Mouse (Mus musculus): Measurements from ENCODE around the gene Cds1. TPM values are rescaled to one million over a fixed set of nuclear protein-coding genes. Genes with fewer than 3 reads are reported as not detected.
"Not testable (repeated sequence)": the region's sequence is repeated elsewhere in the genome, so short reads cannot be mapped to it uniquely, and the experiment has no call there.

Gene Cds1
- polyA plus RNA-seq, 1 experiment from 2014 or later, result 3.8 TPM

GRCm38 (mm10) chr5:101836221-101836620 lies 71.3 kb downstream of the Cds1 start:
- H3K9me3 ChIP-seq, result no peaks in the 10 kb centered on the region
- no peak overlapping the region for H3K4me3 ChIP-seq
- peaks cover 87% of the 10 kb centered on the region for H3K36me3 ChIP-seq
- H3K4me2 ChIP-seq, result no peak overlapping the region
- no peak for ATAC-seq (ENCODE audit: low read depth)
- no peak overlapping the region for H3K27ac ChIP-seq (replicated peaks)
- 92% methylated on average over 11 of the region's 11 CpGs for WGBS
- no peaks in the 10 kb centered on the region for H3K27me3 ChIP-seq
- no peaks in the 10 kb centered on the region for H3K4me1 ChIP-seq (replicated peaks)
- H3K9ac ChIP-seq, result no peak overlapping the region

GRCm38 (mm10) chr5:101837605-101838004 lies 72.7 kb downstream of the Cds1 start:
- 93% methylated on average over 2 of the region's 2 CpGs for WGBS
- H3K4me1 ChIP-seq (replicated peaks); ATAC-seq (ENCODE audit: low read depth): not testable (repeated sequence)

DNA sequence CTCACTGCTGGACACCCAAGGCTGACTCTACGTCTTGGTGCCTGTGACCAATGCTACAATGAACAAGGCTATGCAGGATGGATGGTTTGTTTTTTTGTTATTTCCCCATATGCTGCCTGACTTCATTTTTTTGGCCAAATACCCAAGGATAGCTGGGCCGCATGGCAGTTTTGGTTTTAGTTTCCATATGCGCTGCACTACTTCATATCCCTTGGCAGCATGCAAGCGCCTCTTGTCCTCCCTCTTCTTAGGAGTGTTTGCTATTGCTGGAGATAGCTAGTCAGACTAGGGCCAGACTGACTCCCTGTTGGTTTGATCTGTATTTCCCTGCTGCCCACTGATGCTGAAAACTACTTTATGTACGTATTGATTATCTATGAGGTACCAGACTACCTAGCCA lies 75.5 kb downstream of the Cds1 start:
- 96% methylated on average over 5 of the region's 5 CpGs for WGBS
- Histone ChIP-seq H3K9ac (no peak overlapping the region), H3K27ac (replicated peaks) (no peak overlapping the region), H3K27me3 (no peaks in the 10 kb centered on the region), H3K9me3 (no peaks in the 10 kb centered on the region), H3K4me2 (no peak overlapping the region), H3K36me3 (peaks cover 99% of the 10 kb centered on the region), H3K4me1 (replicated peaks) (no peaks in the 10 kb centered on the region), H3K4me3 (no peak overlapping the region)
- no peak for ATAC-seq (ENCODE audit: low read depth)

More at GRCm38 (mm10) chr5:101837605-101838004, 72.7 kb downstream of the Cds1 start:
- not testable (repeated sequence) for H3K4me3 ChIP-seq; H3K9me3 ChIP-seq; H3K27ac ChIP-seq (replicated peaks); H3K27me3 ChIP-seq; H3K9ac ChIP-seq; H3K4me2 ChIP-seq
- H3K36me3 ChIP-seq, result peaks cover 90% of the 10 kb centered on the region

- Histone ChIP-seq H3K4me2 (no peak overlapping the region), H3K36me3 (peaks cover 100% of the 10 kb centered on the region), H3K27me3 (no peaks in the 10 kb centered on the region), H3K9ac (no peak overlapping the region), H3K4me3 (no peak overlapping the region), H3K9me3 (no peaks in the 10 kb centered on the region), H3K4me1 (replicated peaks) (no peaks in the 10 kb centered on the region), H3K27ac (replicated peaks) (no peak overlapping the region)
- 94% methylated on average over 14 of the region's 14 CpGs for WGBS
- ATAC-seq (ENCODE audit: low read depth), result no peak; the same call in 1 of the 2 replicates
These were observed 80.1 kb downstream of the Cds1 start for GRCm38 (mm10) chr5:101845011-101845410.

DNA sequence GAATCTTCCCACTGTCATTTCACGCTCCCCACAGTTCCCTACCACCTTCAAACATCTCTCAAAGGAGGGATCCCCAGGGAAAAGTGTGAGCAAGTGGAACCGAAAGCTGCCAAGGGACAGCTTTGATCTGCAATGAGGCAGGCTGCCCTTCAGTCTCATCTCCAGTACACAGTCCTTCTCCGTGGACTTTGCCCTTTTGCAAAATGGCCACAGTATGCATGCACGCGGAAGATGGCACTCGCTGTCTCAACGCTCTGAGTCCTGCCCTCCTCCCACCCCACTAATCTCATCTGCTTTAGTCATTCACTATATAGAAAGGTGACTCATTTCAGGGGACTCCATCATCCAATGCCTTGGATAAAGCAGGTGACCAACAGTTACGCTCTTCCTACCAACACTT lies 81.0 kb downstream of the Cds1 start:
- H3K27me3 ChIP-seq, result no peaks in the 10 kb centered on the region
- H3K9me3 ChIP-seq, result no peaks in the 10 kb centered on the region
- no peak overlapping the region for H3K4me3 ChIP-seq
- no peaks in the 10 kb centered on the region for H3K4me1 ChIP-seq (replicated peaks)
- peaks cover 100% of the 10 kb centered on the region for H3K36me3 ChIP-seq
- H3K4me2 ChIP-seq, result no peak overlapping the region
- H3K9ac ChIP-seq, result no peak overlapping the region
- WGBS, result 95% methylated on average over 8 of the region's 8 CpGs
- ATAC-seq (ENCODE audit: low read depth), result no peak
- H3K27ac ChIP-seq (replicated peaks), result no peak overlapping the region

DNA sequence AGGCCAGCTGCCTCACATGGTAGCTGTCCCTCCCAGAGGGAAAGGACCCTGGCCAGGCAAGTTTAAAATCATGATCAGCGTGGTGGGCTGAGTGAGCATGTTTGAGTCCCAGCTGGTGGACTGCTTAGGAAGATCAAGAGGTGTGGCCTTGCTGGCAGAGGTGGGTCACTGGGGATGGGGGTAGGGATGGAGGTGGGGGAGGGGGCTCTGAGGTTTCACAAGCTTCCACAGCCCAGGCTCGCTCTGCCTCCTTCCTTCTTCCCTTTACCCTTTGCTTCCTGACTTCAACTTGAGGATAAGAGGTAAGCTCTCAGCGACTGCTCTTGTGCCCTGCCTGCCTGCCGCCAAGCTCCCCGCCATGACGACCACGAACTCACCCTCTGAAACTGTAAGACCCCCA lies 82.4 kb downstream of the Cds1 start:
- WGBS, result 82% methylated on average over 7 of the region's 7 CpGs
- no peak overlapping the region for H3K4me2 ChIP-seq
- H3K27ac ChIP-seq (replicated peaks), result no peak overlapping the region
- H3K36me3 ChIP-seq, result peaks cover 100% of the 10 kb centered on the region
- H3K9me3 ChIP-seq, result no peaks in the 10 kb centered on the region
- H3K4me3 ChIP-seq, result no peak overlapping the region
- H3K9ac ChIP-seq, result no peak overlapping the region
- no peaks in the 10 kb centered on the region for H3K27me3 ChIP-seq
- no peak for ATAC-seq (ENCODE audit: low read depth)
- H3K4me1 ChIP-seq (replicated peaks), result no peaks in the 10 kb centered on the region

DNA sequence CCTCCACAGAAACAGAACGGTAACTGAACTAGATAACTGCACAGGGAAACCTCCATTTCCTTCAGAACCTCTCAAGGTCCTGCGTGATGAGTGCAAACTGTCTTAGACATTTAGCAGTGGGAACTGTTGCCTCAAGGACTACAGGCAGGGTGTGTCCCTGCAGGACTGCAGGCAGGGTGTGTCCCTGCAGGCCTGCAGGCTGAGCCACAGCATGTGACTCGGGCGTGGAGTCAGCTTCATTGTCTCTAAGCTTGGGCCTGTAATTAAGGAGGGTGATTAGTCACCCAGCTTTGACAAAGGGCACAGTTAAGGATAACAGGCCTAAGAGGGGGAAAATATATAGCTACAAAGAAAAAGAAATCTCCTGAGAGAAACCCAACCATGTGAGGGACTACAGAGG lies 82.8 kb downstream of the Cds1 start:
- no peaks in the 10 kb centered on the region for H3K9me3 ChIP-seq
- 43% methylated on average over 4 of the region's 4 CpGs for WGBS
- peaks cover 100% of the 10 kb centered on the region for H3K36me3 ChIP-seq
- no peak overlapping the region for H3K4me3 ChIP-seq
- H3K4me1 ChIP-seq (replicated peaks), result no peaks in the 10 kb centered on the region
- H3K4me2 ChIP-seq, result no peak overlapping the region
- ATAC-seq (ENCODE audit: low read depth), result no peak
- H3K9ac ChIP-seq, result no peak overlapping the region
- no peak overlapping the region for H3K27ac ChIP-seq (replicated peaks)
- no peaks in the 10 kb centered on the region for H3K27me3 ChIP-seq

GRCm38 (mm10) chr5:101851133-101851532 lies 86.2 kb downstream of the Cds1 start:
- ATAC-seq (ENCODE audit: low read depth), result no peak

GRCm38 (mm10) chr5:101852116-101852680 lies 87.3 kb downstream of the Cds1 start:
- no peak overlapping the region for H3K9ac ChIP-seq
- no peak for ATAC-seq (ENCODE audit: low read depth)
- peaks cover 97% of the 10 kb centered on the region for H3K36me3 ChIP-seq
- no peaks in the 10 kb centered on the region for H3K4me1 ChIP-seq (replicated peaks)
- no peaks in the 10 kb centered on the region for H3K27me3 ChIP-seq
- H3K4me2 ChIP-seq, result no peak overlapping the region
- 96% methylated on average over 21 of the region's 21 CpGs for WGBS
- H3K4me3 ChIP-seq, result no peak overlapping the region
- no peaks in the 10 kb centered on the region for H3K9me3 ChIP-seq
- H3K27ac ChIP-seq (replicated peaks), result no peak overlapping the region

More at GRCm38 (mm10) chr5:101851133-101851532, 86.2 kb downstream of the Cds1 start:
- Histone ChIP-seq H3K9me3 (no peaks in the 10 kb centered on the region), H3K27me3 (no peaks in the 10 kb centered on the region), H3K9ac (no peak overlapping the region), H3K4me1 (replicated peaks) (no peaks in the 10 kb centered on the region), H3K36me3 (peaks cover 100% of the 10 kb centered on the region), H3K4me3 (no peak overlapping the region), H3K27ac (replicated peaks) (no peak overlapping the region), H3K4me2 (no peak overlapping the region)
- WGBS, result 96% methylated on average over 7 of the region's 7 CpGs

GRCm38 (mm10) chr5:101854100-101854499 lies 89.2 kb downstream of the Cds1 start:
- Histone ChIP-seq H3K9me3 (no peaks in the 10 kb centered on the region), H3K27me3 (no peaks in the 10 kb centered on the region), H3K27ac (replicated peaks) (no peak overlapping the region), H3K4me2 (no peak overlapping the region), H3K9ac (no peak overlapping the region), H3K4me1 (replicated peaks) (no peaks in the 10 kb centered on the region), H3K36me3 (peaks cover 96% of the 10 kb centered on the region), H3K4me3 (no peak overlapping the region)
- no peak for ATAC-seq (ENCODE audit: low read depth)
- WGBS, result 95% methylated on average over 11 of the region's 11 CpGs

- no peaks in the 10 kb centered on the region for H3K27me3 ChIP-seq
- 88% methylated on average over 7 of the region's 7 CpGs for WGBS
- H3K4me1 ChIP-seq (replicated peaks), result no peaks in the 10 kb centered on the region
- H3K9me3 ChIP-seq, result no peaks in the 10 kb centered on the region
- H3K4me2 ChIP-seq, result no peak overlapping the region
- peaks cover 96% of the 10 kb centered on the region for H3K36me3 ChIP-seq
- no peak overlapping the region for H3K27ac ChIP-seq (replicated peaks)
- H3K9ac ChIP-seq, result no peak overlapping the region
- H3K4me3 ChIP-seq, result no peak overlapping the region
- ATAC-seq (ENCODE audit: low read depth), result no peak
These were observed 89.7 kb downstream of the Cds1 start for GRCm38 (mm10) chr5:101854667-101855066.

GRCm38 (mm10) chr5:101855475-101855874 lies 90.5 kb downstream of the Cds1 start:
- H3K4me2 ChIP-seq, result no peak overlapping the region
- no peaks in the 10 kb centered on the region for H3K27me3 ChIP-seq
- no peaks in the 10 kb centered on the region for H3K9me3 ChIP-seq
- H3K27ac ChIP-seq (replicated peaks), result no peak overlapping the region
- H3K4me3 ChIP-seq, result no peak overlapping the region
- H3K4me1 ChIP-seq (replicated peaks), result no peaks in the 10 kb centered on the region
- no peak for ATAC-seq (ENCODE audit: low read depth)
- 97% methylated on average over 16 of the region's 16 CpGs for WGBS
- H3K9ac ChIP-seq, result no peak overlapping the region
- H3K36me3 ChIP-seq, result peaks cover 95% of the 10 kb centered on the region

DNA sequence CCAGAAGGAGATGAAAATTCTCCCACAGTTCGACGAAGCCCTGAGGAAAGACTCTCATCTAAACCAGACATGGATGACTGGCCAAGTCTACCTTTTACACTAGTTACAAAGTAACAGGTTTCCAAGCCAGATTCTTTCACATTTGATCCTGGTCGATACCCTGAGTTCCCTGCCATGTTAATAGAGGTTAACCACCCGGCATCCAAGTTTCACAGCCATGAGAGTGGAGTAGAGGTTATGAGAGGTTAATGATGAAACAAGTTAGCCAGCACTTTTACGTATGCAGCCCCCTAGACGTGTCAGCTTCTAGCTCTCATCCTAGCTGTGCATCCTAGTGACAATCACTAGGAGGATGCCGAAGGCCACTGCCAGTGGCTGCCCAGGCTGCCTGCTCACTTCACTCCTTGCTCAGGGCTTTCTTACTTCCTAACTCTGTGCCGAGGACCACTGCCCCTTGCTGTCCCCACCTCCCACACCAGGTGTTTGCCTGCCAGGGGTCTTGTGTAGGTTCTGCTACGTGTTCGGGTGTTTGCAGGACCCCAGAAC lies 94.0 kb downstream of the Cds1 start:
- Histone ChIP-seq H3K4me3 (no peak overlapping the region), H3K27ac (replicated peaks) (no peak overlapping the region), H3K36me3 (peaks cover 95% of the 10 kb centered on the region), H3K27me3 (no peaks in the 10 kb centered on the region), H3K4me1 (replicated peaks) (no peaks in the 10 kb centered on the region), H3K4me2 (no peak overlapping the region), H3K9ac (no peak overlapping the region), H3K9me3 (no peaks in the 10 kb centered on the region)
- WGBS, result 89% methylated on average over 10 of the region's 10 CpGs
- ATAC-seq (ENCODE audit: low read depth), result no peak
